Mouse (Mus musculus): ENCODE data around the gene Itga2b.
"Not testable (repeated sequence)": the region's sequence is repeated elsewhere in the genome, so short reads cannot be mapped to it uniquely, and the experiment has no call there.

The Itga2b gene

GRCm38 (mm10) chr11:102411704-102412103 lies 58.2 kb downstream of the Itga2b start:
- peak; percentile 90 for DNase-seq (ENCODE audit: low read depth, low spot score)

- no peak for DNase-seq (ENCODE audit: low read depth, low spot score)
These were observed 58.9 kb downstream of the Itga2b start for GRCm38 (mm10) chr11:102411061-102411460.

- DNase-seq (ENCODE audit: low read depth, low spot score): not testable (repeated sequence)
These were observed 59.6 kb downstream of the Itga2b start for GRCm38 (mm10) chr11:102410345-102410744.

- no peak for DNase-seq (ENCODE audit: low read depth, low spot score)
These were observed 60.1 kb downstream of the Itga2b start for GRCm38 (mm10) chr11:102409795-102410330.

- DNase-seq (ENCODE audit: low read depth, low spot score): no peak
These were observed 60.8 kb downstream of the Itga2b start for GRCm38 (mm10) chr11:102408888-102409794.

GRCm38 (mm10) chr11:102408344-102408876 lies 61.5 kb downstream of the Itga2b start:
- peak; percentile 99 for DNase-seq (ENCODE audit: low read depth, low spot score)

GRCm38 (mm10) chr11:102407834-102408215 lies 62.1 kb downstream of the Itga2b start, which contains the start of gene Slc25a39:
Slc25a39 (minus strand) TSS chr11:102407946.
- no peak for DNase-seq (ENCODE audit: low read depth, low spot score)

GRCm38 (mm10) chr11:102406900-102407833 lies 62.8 kb downstream of the Itga2b start:
- peak; percentile 93 for DNase-seq (ENCODE audit: low read depth, low spot score)

- no peak for DNase-seq (ENCODE audit: low read depth, low spot score)
These were observed 63.5 kb downstream of the Itga2b start for GRCm38 (mm10) chr11:102406401-102406800.

GRCm38 (mm10) chr11:102405544-102406285 lies 64.2 kb downstream of the Itga2b start:
- DNase-seq (ENCODE audit: low read depth, low spot score): no peak

- DNase-seq (ENCODE audit: low read depth, low spot score): no peak
These were observed 65.5 kb downstream of the Itga2b start for GRCm38 (mm10) chr11:102404161-102405010.

- no peak for DNase-seq (ENCODE audit: low read depth, low spot score)
These were observed 66.3 kb downstream of the Itga2b start for GRCm38 (mm10) chr11:102403657-102404056.
